Mouse (Mus musculus): ENCODE results near the gene Arhgap1. TPM values are rescaled to one million over a fixed set of nuclear protein-coding genes. Genes with fewer than 3 reads are reported as not detected.
A peak's percentile ranks its signal among the peaks of the same experiment; 100 is the strongest.

Gene Arhgap1
- total RNA-seq, 2 experiments from 2014 or later = 78.5 to 92.0 TPM

GRCm38 (mm10) chr2:91645811-91646210 lies 3.8 kb upstream of the Arhgap1 start:
- peak; percentile 34 for ATAC-seq (ENCODE audit: poor library complexity, severe bottlenecking)

- no peak for ATAC-seq (ENCODE audit: poor library complexity, severe bottlenecking)
These were observed 2.9 kb upstream of the Arhgap1 start for GRCm38 (mm10) chr2:91646733-91647132.

- no peak for ATAC-seq (ENCODE audit: poor library complexity, severe bottlenecking)
These were observed 508 bp upstream of the Arhgap1 start for GRCm38 (mm10) chr2:91649152-91649551.

DNA sequence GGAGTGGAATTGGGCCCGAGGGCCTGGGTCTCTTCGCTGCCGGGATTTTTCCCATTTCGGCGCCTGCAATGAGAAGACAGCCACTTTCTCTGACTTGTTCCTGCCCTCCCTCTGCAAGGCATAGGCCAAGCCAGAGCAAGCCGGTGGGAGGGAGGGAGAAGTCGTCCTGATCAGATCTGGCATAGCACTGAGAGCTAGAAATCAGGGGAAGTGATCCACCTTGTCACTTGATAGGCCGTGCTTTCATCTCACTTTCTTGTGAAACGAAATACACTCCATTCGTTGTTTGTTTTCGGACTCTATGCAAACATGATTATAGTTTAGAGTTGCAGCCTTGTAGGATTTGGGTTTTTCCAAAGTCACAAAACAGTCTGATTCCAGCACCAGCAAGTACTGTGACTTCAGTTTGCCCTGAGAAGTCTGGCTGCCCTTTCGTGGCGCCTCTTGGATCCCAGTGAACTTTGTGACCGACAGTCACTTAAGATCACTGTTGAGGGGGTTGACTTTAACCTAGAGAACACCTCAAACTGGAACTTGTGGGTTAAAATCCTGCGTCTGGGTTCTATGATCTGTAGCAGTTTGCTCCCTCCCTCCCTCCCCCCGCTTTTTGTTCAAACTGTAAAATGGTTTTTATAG lies 818 bp downstream of the Arhgap1 start:
- peak; percentile 31 for ATAC-seq (ENCODE audit: poor library complexity, severe bottlenecking)

- no peak for ATAC-seq (ENCODE audit: poor library complexity, severe bottlenecking)
These were observed 2.0 kb downstream of the Arhgap1 start for GRCm38 (mm10) chr2:91651458-91652258.

GRCm38 (mm10) chr2:91652863-91653262 lies 3.2 kb downstream of the Arhgap1 start:
- ATAC-seq (ENCODE audit: poor library complexity, severe bottlenecking) = no peak

GRCm38 (mm10) chr2:91655388-91655787 lies 5.7 kb downstream of the Arhgap1 start:
- no peak for ATAC-seq (ENCODE audit: poor library complexity, severe bottlenecking)

DNA sequence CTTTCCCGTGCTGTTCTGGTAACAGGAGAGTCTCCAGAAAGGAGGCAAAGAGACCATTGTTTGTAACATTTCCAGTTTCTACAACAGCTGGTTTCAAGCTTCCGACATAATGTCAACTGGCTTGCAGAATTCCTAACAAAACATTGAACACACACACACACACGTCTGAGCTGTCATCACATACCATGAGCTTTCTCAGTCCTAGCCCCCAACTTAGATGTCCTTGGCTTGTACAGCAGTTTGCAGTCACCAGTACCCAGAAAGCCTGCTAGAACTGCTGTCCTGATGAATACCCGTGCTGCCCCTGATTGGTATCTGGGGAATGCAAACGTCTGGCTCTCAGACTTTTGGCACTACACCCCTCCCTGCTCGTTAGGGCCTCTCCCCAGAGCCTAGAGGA lies 6.2 kb downstream of the Arhgap1 start:
- ATAC-seq (ENCODE audit: poor library complexity, severe bottlenecking) = no peak

DNA sequence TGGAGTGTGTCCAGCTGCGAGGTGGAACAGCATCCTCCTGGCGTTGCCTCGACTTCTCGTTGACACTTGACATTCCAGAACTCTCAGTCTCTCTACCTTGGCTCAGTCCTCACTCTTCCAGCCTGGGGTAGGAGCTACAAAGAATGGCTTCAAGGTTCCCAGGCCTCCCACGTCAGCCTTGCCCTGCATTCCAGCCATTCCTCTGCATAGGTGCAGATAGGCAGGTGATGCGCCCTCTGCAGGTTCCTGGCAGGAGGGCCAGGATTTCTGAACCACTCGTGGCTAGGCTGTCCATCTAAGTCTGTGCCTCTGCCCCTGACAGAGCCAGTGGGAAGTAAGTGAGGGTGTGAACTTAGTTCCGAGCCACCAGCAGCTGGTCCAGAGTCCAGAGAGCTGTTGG lies 7.1 kb downstream of the Arhgap1 start:
- ATAC-seq (ENCODE audit: poor library complexity, severe bottlenecking) = no peak

- ATAC-seq (ENCODE audit: poor library complexity, severe bottlenecking) = no peak
These were observed 10.0 kb downstream of the Arhgap1 start for GRCm38 (mm10) chr2:91659657-91660056.

- ATAC-seq (ENCODE audit: poor library complexity, severe bottlenecking) = no peak
These were observed 11.3 kb downstream of the Arhgap1 start for GRCm38 (mm10) chr2:91660981-91661380.

- ATAC-seq (ENCODE audit: poor library complexity, severe bottlenecking) = no peak
These were observed 15.1 kb downstream of the Arhgap1 start for GRCm38 (mm10) chr2:91664780-91665179.

- ATAC-seq (ENCODE audit: poor library complexity, severe bottlenecking) = no peak
These were observed 16.8 kb downstream of the Arhgap1 start for GRCm38 (mm10) chr2:91666386-91666910.

DNA sequence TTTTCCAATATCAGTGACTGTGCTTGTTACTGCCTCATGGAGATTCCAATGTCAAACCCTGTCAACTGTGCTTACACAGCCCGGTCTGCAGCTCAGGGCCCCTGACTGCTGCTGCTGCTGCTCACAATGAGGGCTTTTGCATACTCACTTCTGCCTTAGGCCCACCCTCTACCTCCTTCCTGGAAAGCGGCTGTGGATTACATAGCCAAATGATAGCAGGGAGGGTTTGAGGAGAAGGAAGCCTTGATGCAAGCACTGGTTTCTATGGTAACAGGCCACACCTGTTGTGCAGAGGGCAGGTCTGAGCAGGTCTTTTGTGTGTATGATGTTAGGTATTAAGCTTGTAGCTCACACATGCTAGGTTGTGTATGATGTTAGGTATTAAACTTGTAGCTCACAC lies 18.1 kb downstream of the Arhgap1 start:
- ATAC-seq (ENCODE audit: poor library complexity, severe bottlenecking) = no peak

GRCm38 (mm10) chr2:91669326-91669725 lies 19.7 kb downstream of the Arhgap1 start:
- ATAC-seq (ENCODE audit: poor library complexity, severe bottlenecking) = no peak

GRCm38 (mm10) chr2:91670038-91670437 lies 20.4 kb downstream of the Arhgap1 start:
- ATAC-seq (ENCODE audit: poor library complexity, severe bottlenecking) = no peak

- ATAC-seq (ENCODE audit: poor library complexity, severe bottlenecking) = no peak
These were observed 23.9 kb downstream of the Arhgap1 start for GRCm38 (mm10) chr2:91673587-91673986.

- no peak for ATAC-seq (ENCODE audit: poor library complexity, severe bottlenecking)
These were observed 25.2 kb downstream of the Arhgap1 start for GRCm38 (mm10) chr2:91674895-91675294.

DNA sequence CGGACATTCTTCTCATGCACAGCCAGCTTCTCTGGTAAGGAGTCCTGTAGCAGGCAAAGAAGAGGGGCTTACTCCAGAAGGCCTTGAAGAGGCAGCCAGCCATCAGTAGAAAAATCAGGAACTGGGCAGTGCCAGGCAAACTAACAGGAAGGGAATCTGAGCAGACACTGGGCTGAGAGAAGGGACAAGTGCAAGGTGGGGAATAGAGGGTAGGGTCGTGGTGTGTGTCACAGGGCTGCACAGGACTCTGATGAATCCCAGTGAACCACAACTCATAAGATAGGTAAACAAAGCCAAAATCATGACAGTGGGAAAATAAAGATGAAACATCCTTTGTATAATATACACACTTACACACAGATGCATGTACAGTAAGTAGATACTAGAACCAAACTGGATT lies 26.8 kb downstream of the Arhgap1 start:
- ATAC-seq (ENCODE audit: poor library complexity, severe bottlenecking) = no peak

DNA sequence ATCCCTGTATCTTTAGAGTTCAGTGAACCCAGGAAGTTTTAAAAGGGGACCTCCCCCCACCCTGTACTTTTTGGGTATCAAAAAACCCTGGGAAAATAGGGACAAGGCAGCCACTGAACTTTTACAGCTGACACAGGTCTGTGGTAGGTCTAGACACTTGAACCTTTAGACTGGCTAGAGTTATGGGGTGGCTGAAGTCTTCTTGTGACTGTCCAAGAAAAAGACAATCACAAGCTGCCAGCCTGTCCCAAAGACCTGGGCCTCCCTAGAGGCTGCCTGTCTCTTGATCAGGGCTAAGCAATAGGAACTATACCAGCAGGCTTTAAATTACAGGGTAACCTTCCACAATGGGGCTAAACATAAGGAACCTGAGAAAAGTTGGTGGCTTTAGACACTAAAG lies 27.3 kb downstream of the Arhgap1 start:
- no peak for ATAC-seq (ENCODE audit: poor library complexity, severe bottlenecking)

DNA sequence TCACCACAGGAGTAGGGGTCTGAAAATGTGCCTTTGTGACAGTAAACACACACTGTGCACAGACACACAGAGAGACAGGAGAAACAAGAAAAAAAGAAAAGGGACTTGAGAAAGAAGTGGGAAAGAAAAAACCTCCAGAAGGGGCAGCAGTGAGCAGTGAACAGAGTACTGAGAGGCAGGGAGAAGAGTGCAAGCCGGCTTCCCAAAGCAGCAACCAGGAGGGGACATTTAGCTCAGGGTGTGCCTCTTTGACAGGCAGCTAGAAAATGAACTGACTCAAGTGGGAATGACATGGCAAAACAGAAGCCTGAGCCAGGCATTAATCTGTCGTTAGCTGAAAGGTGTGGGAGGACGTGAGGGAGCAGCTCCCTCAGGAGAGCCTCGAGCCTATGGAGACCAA lies 33.2 kb downstream of the Arhgap1 start:
- no peak for ATAC-seq (ENCODE audit: poor library complexity, severe bottlenecking)

- ATAC-seq (ENCODE audit: poor library complexity, severe bottlenecking) = no peak
These were observed 34.3 kb downstream of the Arhgap1 start for GRCm38 (mm10) chr2:91683919-91684318.
